Mouse (Mus musculus): ENCODE results near the gene Gdpgp1.

Gdpgp1 gene

GRCm38 (mm10) chr7:80199851-80200587 lies 32.6 kb upstream of the Gdpgp1 start:
- no peak for DNase-seq

GRCm38 (mm10) chr7:80200588-80200945 lies 32.1 kb upstream of the Gdpgp1 start:
- no peak for DNase-seq

- no peak for DNase-seq
Measured at GRCm38 (mm10) chr7:80200963-80201539, 31.6 kb upstream of the Gdpgp1 start.

GRCm38 (mm10) chr7:80201888-80202540 lies 30.7 kb upstream of the Gdpgp1 start:
- DNase-seq = no peak

GRCm38 (mm10) chr7:80202961-80203360 lies 29.7 kb upstream of the Gdpgp1 start:
- no peak for DNase-seq

- peak; percentile 79 for DNase-seq
Measured at GRCm38 (mm10) chr7:80203638-80204096, 29.0 kb upstream of the Gdpgp1 start.

GRCm38 (mm10) chr7:80204362-80204761 lies 28.3 kb upstream of the Gdpgp1 start:
- DNase-seq = no peak

GRCm38 (mm10) chr7:80204961-80205360 lies 27.7 kb upstream of the Gdpgp1 start:
- DNase-seq = no peak

GRCm38 (mm10) chr7:80205705-80206589 lies 26.7 kb upstream of the Gdpgp1 start:
- DNase-seq = no peak

GRCm38 (mm10) chr7:80207314-80207731 lies 25.3 kb upstream of the Gdpgp1 start:
- DNase-seq = no peak

- DNase-seq = no peak
Measured at GRCm38 (mm10) chr7:80208026-80208642, 24.5 kb upstream of the Gdpgp1 start.

- DNase-seq = no peak
Measured at GRCm38 (mm10) chr7:80208738-80209430, 23.8 kb upstream of the Gdpgp1 start.

- no peak for DNase-seq
Measured at GRCm38 (mm10) chr7:80209669-80210068, 23.0 kb upstream of the Gdpgp1 start.

- DNase-seq = no peak
Measured at GRCm38 (mm10) chr7:80210982-80211381, 21.7 kb upstream of the Gdpgp1 start.

- DNase-seq = no peak
Measured at GRCm38 (mm10) chr7:80213604-80214003, 19.1 kb upstream of the Gdpgp1 start.

GRCm38 (mm10) chr7:80214459-80214858 lies 18.2 kb upstream of the Gdpgp1 start:
- DNase-seq = no peak

- DNase-seq = peak; percentile 89
Measured at GRCm38 (mm10) chr7:80215398-80215797, 17.3 kb upstream of the Gdpgp1 start.

- DNase-seq = no peak
Measured at GRCm38 (mm10) chr7:80216566-80216965, 16.1 kb upstream of the Gdpgp1 start.

GRCm38 (mm10) chr7:80218666-80219065 lies 14.0 kb upstream of the Gdpgp1 start:
- no peak for DNase-seq

- no peak for DNase-seq
Measured at GRCm38 (mm10) chr7:80220237-80220797, 12.3 kb upstream of the Gdpgp1 start.

GRCm38 (mm10) chr7:80221179-80221750 lies 11.4 kb upstream of the Gdpgp1 start:
- no peak for DNase-seq

Data from retina, postnatal 1 day (tissue).